Mouse (Mus musculus) effector memory CD4-positive, alpha-beta T cell, adult 7 months (primary cell): ENCODE results near the gene Fscn2. TPM values are rescaled to one million over a fixed set of nuclear protein-coding genes. Genes with fewer than 3 reads are reported as not detected.

Experiments
- polyA plus RNA-seq: library from polyadenylated mRNA; unstranded; fragments of 100-300 nt; shearing (Covaris generic); gene quantifications from one replicate; pipeline ENCODE4 v1.2.1, GENCODE M21; 2017

Fscn2 gene
- polyA plus RNA-seq, result 0.22 TPM

GRCm38 (mm10) chr11:120361295-120361694 lies at the start of gene Fscn2:
Gene Fscn2, plus strand, starts transcription at chr11:120361534.

GRCm38 (mm10) chr11:120347791-120348683 lies 13.3 kb upstream of the Fscn2 start, which contains the start of gene Actg1:
Gene Actg1, minus strand, starts transcription at chr11:120348542.

GRCm38 (mm10) chr11:120378611-120379540 lies 17.5 kb downstream of the Fscn2 start, which contains the start of gene Faap100:
Gene Faap100, minus strand, starts transcription at chr11:120378764.

Other genes with a start within 250 kb of the Fscn2 start
- 121 TPM for gene Slc38a10, start 210.2 kb upstream of the Fscn2 start, polyA plus RNA-seq
- gene Bahcc1, start 128.6 kb upstream of the Fscn2 start, polyA plus RNA-seq, result 0.18 TPM
- gene Actg1, start 13.0 kb upstream of the Fscn2 start, polyA plus RNA-seq, result 2,851 TPM
- gene Faap100, start 17.2 kb downstream of the Fscn2 start, polyA plus RNA-seq, result 24.0 TPM
- gene Nploc4, start 76.2 kb downstream of the Fscn2 start, polyA plus RNA-seq, result 50.4 TPM
- not detected for gene Tspan10, start 81.1 kb downstream of the Fscn2 start, polyA plus RNA-seq
- gene Pde6g, start 92.0 kb downstream of the Fscn2 start, polyA plus RNA-seq, result 0.60 TPM
- gene Oxld1, start 96.5 kb downstream of the Fscn2 start, polyA plus RNA-seq, result 3.9 TPM
- gene Ccdc137, start 96.6 kb downstream of the Fscn2 start, polyA plus RNA-seq, result 25.7 TPM
- gene Arl16, start 106.1 kb downstream of the Fscn2 start, polyA plus RNA-seq, result 11.9 TPM
- 29.6 TPM for gene Mrpl12, start 123.1 kb downstream of the Fscn2 start, polyA plus RNA-seq
- gene Slc25a10, start 130.3 kb downstream of the Fscn2 start, polyA plus RNA-seq, result 7.6 TPM
- gene Gcgr, start 169.2 kb downstream of the Fscn2 start, polyA plus RNA-seq, result not detected
- gene Mcrip1, start 188.2 kb downstream of the Fscn2 start, polyA plus RNA-seq, result 59.6 TPM
- not detected for gene Ppp1r27, start 189.6 kb downstream of the Fscn2 start, polyA plus RNA-seq
- gene P4hb, start 211.7 kb downstream of the Fscn2 start, polyA plus RNA-seq, result 172 TPM
- 768 TPM for gene Arhgdia, start 220.1 kb downstream of the Fscn2 start, polyA plus RNA-seq
- 279 TPM for gene Alyref, start 236.8 kb downstream of the Fscn2 start, polyA plus RNA-seq
- 67.7 TPM for gene Anapc11, start 236.9 kb downstream of the Fscn2 start, polyA plus RNA-seq
- not detected for gene Npb, start 246.9 kb downstream of the Fscn2 start, polyA plus RNA-seq